Mouse (Mus musculus) MEL (cell line): ENCODE data around the gene Kif7. TPM values are rescaled to one million over a fixed set of nuclear protein-coding genes. Genes with fewer than 3 reads are reported as not detected.

Experiments
- DNase-seq: peaks from one replicate; pipeline ENCODE4 v3.0.0; 2011; ENCODE audit warnings: low read depth, low spot score
- H3K27ac ChIP-seq: 2 replicates; pipeline ENCODE4 v1.5.1; 2012; ENCODE audit warnings: low read depth, mild to moderate bottlenecking, control low read depth, low read length, moderate library complexity; ENCODE audit not compliant: control insufficient read depth
- H3K27me3 ChIP-seq, 2 experiments: fragments of 150-350 bp in 1 of 2; sonication (generic) in 1 of 2; 2 replicates each; pipeline ENCODE4 v1.6.1; 2012; ENCODE audit warnings: low read length in 2 of 2, mild to moderate bottlenecking in 2 of 2, improper control_type of control experiment in 1 of 2, moderate library complexity in 1 of 2; ENCODE audit not compliant: insufficient read depth in 2 of 2, control insufficient read depth in 1 of 2
- H3K36me3 ChIP-seq, 2 experiments: 2 replicates each; pipeline ENCODE4 v1.6.1; 2012 to 2014; ENCODE audit warnings: low read length in 2 of 2, improper control_type of control experiment in 1 of 2, inconsistent platforms in 1 of 2, mild to moderate bottlenecking in 1 of 2; ENCODE audit not compliant: insufficient read depth in 2 of 2, control insufficient read depth in 1 of 2
- H3K4me1 ChIP-seq, 2 experiments: fragments of 150-350 bp in 1 of 2; sonication (generic) in 1 of 2; 2 replicates each; pipeline ENCODE4 v1.6.1; 2012; ENCODE audit warnings: low read length in 2 of 2, improper control_type of control experiment in 1 of 2, mild to moderate bottlenecking in 1 of 2; ENCODE audit not compliant: insufficient read depth in 2 of 2, control insufficient read depth in 1 of 2
- H3K4me3 ChIP-seq, 2 experiments: fragments of 150-350 bp in 1 of 2; sonication (generic) in 1 of 2; 2 replicates each; pipeline ENCODE4 v1.5.1; 2012; ENCODE audit warnings: low read depth in 2 of 2, low read length in 2 of 2, mild to moderate bottlenecking in 2 of 2, moderate library complexity in 2 of 2, control low read depth in 1 of 2, improper control_type of control experiment in 1 of 2; ENCODE audit not compliant: control insufficient read depth in 1 of 2, insufficient read depth in 1 of 2
- H3K79me2 ChIP-seq: 2 replicates; pipeline ENCODE4 v1.6.1; 2012; ENCODE audit warnings: mild to moderate bottlenecking, low read length, moderate library complexity; ENCODE audit not compliant: control insufficient read depth, poor library complexity, insufficient read depth
- H3K9ac ChIP-seq: 2 replicates; pipeline ENCODE4 v1.6.1; 2012; ENCODE audit warnings: low read depth, mild to moderate bottlenecking, control low read depth, low read length, moderate library complexity; ENCODE audit not compliant: control insufficient read depth, poor library complexity, severe bottlenecking
- H3K9me3 ChIP-seq: fragments of 150-350 bp; sonication (generic); replicated peaks from 2 replicates; pipeline ENCODE4 v1.6.1; 2012; ENCODE audit warnings: mild to moderate bottlenecking, low read length, improper control_type of control experiment, moderate library complexity; ENCODE audit not compliant: insufficient read depth
- BHLHE40 ChIP-seq: IDR thresholded peaks from 2 replicates; pipeline ENCODE4 v1.6.1; 2012; ENCODE audit warnings: low read depth, mild to moderate bottlenecking, inconsistent platforms, low read length, improper control_type of control experiment, borderline replicate concordance
- CHD2 ChIP-seq: IDR thresholded peaks from 2 replicates; pipeline ENCODE4 v1.6.1; 2011; ENCODE audit warnings: low read length, improper control_type of control experiment
- E2F4 ChIP-seq: IDR thresholded peaks from 2 replicates; pipeline ENCODE4 v1.6.1; 2011; ENCODE audit warnings: low read depth, low read length, improper control_type of control experiment, borderline replicate concordance
- ELF1 ChIP-seq: IDR thresholded peaks from 2 replicates; pipeline ENCODE4 v1.6.1; 2014; ENCODE audit warnings: low read depth, mild to moderate bottlenecking, inconsistent platforms, low read length, improper control_type of control experiment, moderate library complexity
- EP300 ChIP-seq, 2 experiments: IDR thresholded peaks; 2 replicates each; pipeline ENCODE4 v1.6.1; 2011; ENCODE audit warnings: improper control_type of control experiment in 2 of 2, low read length in 2 of 2, low read depth in 1 of 2, mild to moderate bottlenecking in 1 of 2
- GABPA ChIP-seq: IDR thresholded peaks from 2 replicates; pipeline ENCODE4 v1.6.1; 2012; ENCODE audit warnings: low read depth, mild to moderate bottlenecking, inconsistent platforms, low read length, improper control_type of control experiment, moderate library complexity
- MAFK ChIP-seq: IDR thresholded peaks from 2 replicates; pipeline ENCODE4 v1.6.1; 2011; ENCODE audit warnings: low read depth, mild to moderate bottlenecking, low read length, improper control_type of control experiment, borderline replicate concordance
- MAX ChIP-seq: IDR thresholded peaks from 2 replicates; pipeline ENCODE4 v1.6.1; 2011; ENCODE audit warnings: low read length, improper control_type of control experiment
- MAZ ChIP-seq: IDR thresholded peaks from 2 replicates; pipeline ENCODE4 v1.6.1; 2012; ENCODE audit warnings: low read depth, mild to moderate bottlenecking, inconsistent platforms, low read length, improper control_type of control experiment
- MEF2A ChIP-seq: IDR thresholded peaks from 2 replicates; pipeline ENCODE4 v1.6.1; 2014; ENCODE audit warnings: low read depth, mild to moderate bottlenecking, inconsistent platforms, low read length, improper control_type of control experiment; ENCODE audit not compliant: poor library complexity, insufficient replicate concordance, severe bottlenecking; ENCODE audit errors: extremely low read depth
- MXI1 ChIP-seq: IDR thresholded peaks from 2 replicates; pipeline ENCODE4 v1.6.1; 2011; ENCODE audit warnings: mild to moderate bottlenecking, low read depth, low read length, improper control_type of control experiment
- MYB ChIP-seq: IDR thresholded peaks from 2 replicates; pipeline ENCODE4 v1.6.1; 2011; ENCODE audit warnings: mild to moderate bottlenecking, low read depth, low read length, improper control_type of control experiment
- MYC ChIP-seq: IDR thresholded peaks from 2 replicates; pipeline ENCODE4 v1.6.1; 2011; ENCODE audit warnings: low read depth, mild to moderate bottlenecking, low read length, improper control_type of control experiment, moderate library complexity
- POLR2A ChIP-seq, 2 experiments: IDR thresholded peaks; 2 replicates each; pipeline ENCODE4 v1.6.1; 2011 to 2012; ENCODE audit warnings: low read length in 2 of 2, mild to moderate bottlenecking in 2 of 2, control low read depth in 1 of 2, improper control_type of control experiment in 1 of 2, low read depth in 1 of 2, moderate library complexity in 1 of 2; ENCODE audit not compliant: control insufficient read depth in 1 of 2, insufficient read depth in 1 of 2, poor library complexity in 1 of 2
- POLR2AphosphoS2 ChIP-seq: IDR thresholded peaks from 2 replicates; pipeline ENCODE4 v1.6.1; 2011; ENCODE audit warnings: low read length, improper control_type of control experiment
- POLR2AphosphoS5 ChIP-seq: IDR thresholded peaks from 2 replicates; pipeline ENCODE4 v1.6.1; 2012; ENCODE audit warnings: low read depth, borderline replicate concordance, mild to moderate bottlenecking, inconsistent platforms, low read length, moderate library complexity, mixed read lengths
- RAD21 ChIP-seq: IDR thresholded peaks from 2 replicates; pipeline ENCODE4 v1.6.1; 2011; ENCODE audit warnings: mild to moderate bottlenecking, low read depth, low read length, improper control_type of control experiment
- SMC3 ChIP-seq: IDR thresholded peaks from 2 replicates; pipeline ENCODE4 v1.6.1; 2011; ENCODE audit warnings: low read depth, low read length, improper control_type of control experiment
- TAL1 ChIP-seq: IDR thresholded peaks from 2 replicates; pipeline ENCODE4 v1.6.1; 2012; ENCODE audit warnings: mild to moderate bottlenecking, inconsistent platforms, low read length, moderate library complexity, mixed read lengths
- TCF12 ChIP-seq: IDR thresholded peaks from 2 replicates; pipeline ENCODE4 v1.6.1; 2014; ENCODE audit warnings: low read depth, mild to moderate bottlenecking, inconsistent platforms, low read length, improper control_type of control experiment, moderate library complexity
- UBTF ChIP-seq: IDR thresholded peaks from 2 replicates; pipeline ENCODE4 v1.6.1; 2012; ENCODE audit warnings: low read depth, mild to moderate bottlenecking, inconsistent platforms, low read length, improper control_type of control experiment, moderate library complexity, borderline replicate concordance; ENCODE audit not compliant: insufficient read depth
- USF1 ChIP-seq: IDR thresholded peaks from 2 replicates; pipeline ENCODE4 v1.6.1; 2014; ENCODE audit warnings: low read depth, mild to moderate bottlenecking, inconsistent platforms, low read length, improper control_type of control experiment, moderate library complexity
- ZKSCAN1 ChIP-seq: IDR thresholded peaks from 2 replicates; pipeline ENCODE4 v1.6.1; 2012; ENCODE audit warnings: low read depth, mild to moderate bottlenecking, inconsistent platforms, low read length, improper control_type of control experiment, moderate library complexity
- ZMIZ1 ChIP-seq: IDR thresholded peaks from 2 replicates; pipeline ENCODE4 v1.6.1; 2012; ENCODE audit warnings: low read depth, mild to moderate bottlenecking, inconsistent platforms, low read length, improper control_type of control experiment, moderate library complexity
- ZNF384 ChIP-seq: IDR thresholded peaks from 2 replicates; pipeline ENCODE4 v1.6.1; 2012; ENCODE audit warnings: low read depth, mild to moderate bottlenecking, inconsistent platforms, low read length, improper control_type of control experiment
- polyA plus RNA-seq, 2 experiments: library from polyadenylated mRNA; stranded (reverse) in 1 of 2; unstranded in 1 of 2; fragments of >175 nt in 1 of 2; fragments of >200 nt in 1 of 2; gene quantifications; 2 replicates each; pipeline versions ENCODE4 v1.2.1 to v1.2.4; 2012; ENCODE audit warnings: low replicate concordance in 2 of 2, low read depth in 1 of 2; ENCODE audit not compliant: insufficient read length in 2 of 2, insufficient read depth in 1 of 2, missing spikeins in 1 of 2
- total RNA-seq: library from RNA; depleted of rRNA; stranded (reverse); fragments of 300-350 nt; gene quantifications from 2 replicates; pipeline ENCODE4 v1.2.3, GENCODE M21; 2012

Gene Kif7
- total and polyA plus RNA-seq, 3 experiments: 13.1 to 15.6 TPM; not detected in 1

GRCm38 (mm10) chr7:79734563-79734962 is 19.0 kb upstream of the Kif7 start:
- TF ChIP-seq CHD2: no peak
- TF ChIP-seq ZKSCAN1: no peak
- TF ChIP-seq MXI1: no peak
- no peak for TF ChIP-seq EP300 (IDR thresholded peaks at IDR 0.05; ENCODE audit: low read depth in 1 of 2, low read length in 2 of 2)
- no peak for TF ChIP-seq ELF1
- TF ChIP-seq TAL1: no peak
- TF ChIP-seq MAX: no peak
- TF ChIP-seq MYC: no peak
- TF ChIP-seq ZMIZ1: no peak
- no peak for TF ChIP-seq TCF12
- no peak for TF ChIP-seq POLR2A (IDR thresholded peaks at IDR 0.05; ENCODE audit: control insufficient read depth in 1 of 2, insufficient read depth in 1 of 2, low read depth in 1 of 2, low read length in 2 of 2, poor library complexity in 1 of 2)
- no peak for TF ChIP-seq USF1
- TF ChIP-seq BHLHE40: no peak
- TF ChIP-seq GABPA: no peak
- TF ChIP-seq POLR2AphosphoS5: no peak
- TF ChIP-seq ZNF384: no peak
- no peak for TF ChIP-seq SMC3
- H3K9ac ChIP-seq: no peak overlapping the region
- DNase-seq: no peak
- no peaks in the 10 kb centered on the region for H3K36me3 ChIP-seq
- no peak overlapping the region for H3K27ac ChIP-seq
- no peaks in the 10 kb centered on the region for H3K79me2 ChIP-seq
- no peaks in the 10 kb centered on the region for H3K9me3 ChIP-seq
- no peaks in the 10 kb centered on the region for H3K4me1 ChIP-seq
- no peaks in the 10 kb centered on the region for H3K27me3 ChIP-seq
- no peak overlapping the region for H3K4me3 ChIP-seq

- Histone ChIP-seq H3K9me3 (no peaks in the 10 kb centered on the region), H3K27ac (no peak within 1 kb of the TSS), H3K27me3 (no peaks in the 10 kb centered on the region), H3K79me2 (no peaks in the 10 kb centered on the region), H3K9ac (no peak within 1 kb of the TSS), H3K4me3 (no peak within 1 kb of the TSS), H3K36me3 (no peaks in the 10 kb centered on the region), H3K4me1 (peaks cover 0 to 7% of the 10 kb centered on the region in 2 experiments; a peak in 2 of 4 replicates)
- TF ChIP-seq E2F4 (no peak), GABPA (no peak), MEF2A (no peak), ZMIZ1 (no peak), MYC (no peak), ZNF384 (no peak), MAZ (no peak), BHLHE40 (no peak), MXI1 (no peak), POLR2AphosphoS5 (no peak), MAFK (no peak), POLR2AphosphoS2 (no peak), RAD21 (no peak), MYB (no peak), TAL1 (no peak), UBTF (no peak)
- DNase-seq: no peak
Observed at GRCm38 (mm10) chr7:79732622-79733021, 17.1 kb upstream of the Kif7 start, which contains the start of gene Plin1. Gene Plin1, minus strand, starts transcription at chr7:79732903.
